Mouse (Mus musculus) testis, adult 2 months (tissue): ENCODE data around the gene Scgn.

Source experiments
- CTCF ChIP-seq: fragments of 200-500 bp; IDR thresholded peaks from 2 replicates; pipeline ENCODE4 v1.5.1; 2012; ENCODE audit warnings: low read depth, mild to moderate bottlenecking, inconsistent platforms, low read length, moderate library complexity; ENCODE audit not compliant: control insufficient read depth, insufficient read depth, insufficient replicate concordance
- POLR2A ChIP-seq: fragments of 200-500 bp; IDR thresholded peaks from 2 replicates; pipeline ENCODE4 v1.6.1; 2012; ENCODE audit warnings: low read depth, mild to moderate bottlenecking, inconsistent platforms, low read length, moderate library complexity; ENCODE audit not compliant: control insufficient read depth

- TF ChIP-seq POLR2A = no peak
- TF ChIP-seq CTCF = no peak
Measured at GRCm38 (mm10) chr13:23916132-23916531, 74.9 kb downstream of the Scgn start.
